Mouse (Mus musculus): Measurements from ENCODE around the gene Syne1.

DNA sequence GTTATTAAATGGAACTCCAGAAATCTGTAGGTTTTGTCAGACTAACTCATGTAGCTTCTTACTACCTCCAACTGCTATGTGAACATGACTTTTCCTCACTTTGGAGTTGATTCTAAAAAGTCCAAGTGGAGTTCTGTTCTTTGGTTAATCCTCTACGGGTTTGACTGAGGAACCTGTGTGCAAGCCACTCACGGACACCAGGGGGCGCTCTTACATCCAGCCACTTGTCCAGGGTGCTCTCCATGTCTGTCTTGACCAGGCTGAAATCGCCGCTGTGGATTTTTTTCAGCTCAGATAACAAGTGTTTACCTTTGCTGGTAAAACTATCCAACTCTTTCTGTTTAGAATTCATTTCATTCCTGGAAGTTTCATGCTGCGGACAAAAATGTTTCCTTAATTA is 233.7 kb downstream of the Syne1 start:
- TF ChIP-seq CTCF (IDR thresholded peaks at IDR 0.05; ENCODE audit: low read depth) (peak; percentile 85), EP300 (IDR thresholded peaks at IDR 0.05; ENCODE audit: low read depth) (no peak)

All from liver, postnatal 0 days (tissue).